Mouse (Mus musculus): ENCODE measurements at regions not wholly inside any gene's neighbourhood (a gene's known extent, or its start where the extent isn't known, plus 50 kb on each side); places are given as distances from the start of the nearest gene placed in this dataset.

DNA sequence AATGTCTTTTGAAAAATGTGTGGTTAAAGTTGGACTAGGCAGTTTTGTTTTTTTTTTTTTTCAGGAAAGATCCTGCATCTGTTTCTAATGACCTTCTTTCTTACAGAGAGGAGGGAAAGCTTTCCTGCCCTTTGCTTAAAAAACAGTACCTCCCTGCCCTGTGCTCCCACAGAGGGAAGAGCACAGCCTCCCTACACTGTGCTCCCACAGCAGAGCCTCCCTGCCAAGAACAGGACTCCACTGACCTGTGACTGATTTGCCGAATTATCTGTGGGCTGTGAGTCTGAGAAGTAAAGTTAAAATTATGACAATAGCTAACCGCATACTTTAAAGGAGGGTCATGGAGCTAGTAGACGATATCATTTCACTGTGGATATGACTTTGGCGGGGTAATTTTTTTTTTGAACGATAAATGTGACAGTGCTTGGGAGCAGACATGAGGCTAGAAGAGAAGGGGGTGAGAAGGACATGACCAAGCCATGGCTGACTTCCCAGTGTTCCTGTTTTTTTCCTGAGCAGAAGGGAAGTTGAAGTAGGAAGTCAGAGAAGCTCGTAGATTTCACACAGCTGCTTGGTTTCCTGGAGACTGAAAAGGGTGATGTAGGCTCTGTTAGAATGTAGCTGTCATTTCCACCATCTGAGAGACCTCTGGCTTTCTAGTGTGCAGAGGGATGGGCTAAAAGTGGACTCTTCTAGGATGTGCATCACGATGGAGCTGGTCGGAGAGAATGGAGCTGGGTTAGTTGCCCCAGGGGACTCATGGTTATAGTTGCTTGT is 226.2 kb downstream of the Etaa1 start:
- Histone ChIP-seq H3K27ac (replicated peaks; ENCODE audit: low read depth, low read length) (no peak overlapping the region), H3K4me3 (ENCODE audit: insufficient read depth, low read depth, low read length) (no peak overlapping the region), H3K4me1 (ENCODE audit: control insufficient read depth, insufficient read depth, insufficient read length, low read length) (no peaks in the 10 kb centered on the region)

DNA sequence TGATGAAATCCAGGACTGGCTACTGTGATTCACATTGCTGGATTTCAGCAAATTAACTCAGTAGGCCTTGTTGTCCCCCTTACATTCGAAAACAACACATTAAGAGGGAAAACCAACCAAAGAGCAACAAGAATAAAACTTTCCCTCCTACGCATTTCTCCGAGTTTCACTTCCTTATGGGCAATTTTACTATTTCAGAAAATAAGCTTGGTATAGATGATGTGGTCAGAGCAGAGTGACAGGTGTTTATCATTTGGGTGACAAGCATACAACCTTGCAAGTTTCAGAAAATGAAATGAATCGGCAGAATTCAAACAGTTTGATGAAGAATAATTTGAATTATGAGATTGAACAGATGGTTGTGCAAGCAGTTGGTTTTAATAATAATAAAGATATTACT is 220.6 kb downstream of the Etaa1 start:
- Histone ChIP-seq H3K27ac (replicated peaks; ENCODE audit: low read depth, low read length) (no peak overlapping the region), H3K4me3 (ENCODE audit: insufficient read depth, low read depth, low read length) (no peak overlapping the region), H3K4me1 (ENCODE audit: control insufficient read depth, insufficient read depth, insufficient read length, low read length) (no peaks in the 10 kb centered on the region)

DNA sequence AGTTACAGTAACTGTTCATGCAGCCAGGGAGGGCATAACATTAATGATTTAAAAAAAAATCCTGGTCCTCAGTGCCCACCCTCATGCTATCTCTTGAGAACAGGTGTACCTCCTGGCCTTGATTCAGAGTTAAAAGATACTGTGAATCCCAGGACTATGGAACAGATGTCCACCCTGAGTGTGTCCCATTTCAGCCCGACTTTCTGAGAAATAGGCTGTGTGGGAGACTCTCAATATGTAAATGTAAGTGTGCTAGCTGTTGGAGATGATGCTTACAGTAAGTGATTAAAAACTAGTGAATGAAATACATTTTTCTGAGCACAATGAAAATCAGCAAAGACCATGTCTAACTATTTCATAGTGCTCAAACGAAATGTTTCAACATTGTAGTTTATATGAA is 219.2 kb downstream of the Etaa1 start:
- no peak overlapping the region for H3K4me3 ChIP-seq (ENCODE audit: insufficient read depth, low read depth, low read length)
- H3K27ac ChIP-seq (replicated peaks; ENCODE audit: low read depth, low read length), result no peak overlapping the region
- H3K4me1 ChIP-seq (ENCODE audit: control insufficient read depth, insufficient read depth, insufficient read length, low read length), result no peaks in the 10 kb centered on the region

DNA sequence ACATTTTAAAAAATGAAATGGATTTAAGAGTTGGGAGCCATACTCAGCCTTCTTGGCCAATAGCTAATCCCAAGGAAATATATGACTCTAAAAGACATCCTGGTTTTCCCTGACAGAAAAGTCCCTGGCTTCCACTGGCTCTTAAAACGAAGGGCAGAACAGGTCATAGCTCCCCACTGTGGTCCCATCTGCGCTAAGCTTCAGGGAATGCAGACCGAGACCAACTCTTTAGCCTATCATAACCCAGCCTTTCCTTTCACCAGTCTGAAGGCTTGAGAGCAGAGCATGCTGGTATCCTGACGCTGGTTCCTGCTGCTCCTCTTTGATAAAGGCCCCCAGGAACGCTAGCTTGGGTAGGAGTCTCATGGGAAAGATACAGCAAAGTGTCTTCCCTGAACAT is 214.8 kb downstream of the Etaa1 start:
- no peaks in the 10 kb centered on the region for H3K4me1 ChIP-seq (ENCODE audit: control insufficient read depth, insufficient read depth, insufficient read length, low read length)
- H3K27ac ChIP-seq (replicated peaks; ENCODE audit: low read depth, low read length), result no peak overlapping the region
- no peak overlapping the region for H3K4me3 ChIP-seq (ENCODE audit: insufficient read depth, low read depth, low read length)

DNA sequence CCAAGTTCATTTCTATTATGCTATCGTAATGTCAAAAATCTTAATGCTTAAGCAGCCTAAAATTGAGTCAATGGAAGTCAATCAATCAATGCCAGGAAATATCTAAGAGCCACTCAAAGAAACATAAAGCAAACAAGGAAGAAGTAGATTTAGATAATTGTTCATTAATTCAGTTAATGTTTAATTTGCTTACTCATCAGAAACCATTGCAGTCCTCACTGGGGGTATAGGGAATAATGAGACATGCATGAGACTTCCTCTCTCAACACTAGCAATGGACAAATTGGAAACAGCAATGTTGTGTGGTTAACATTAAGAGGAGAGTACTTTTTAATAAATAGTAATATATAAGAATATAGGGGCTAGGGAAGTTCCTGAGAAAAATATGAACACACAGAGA is 209.9 kb downstream of the Etaa1 start:
- H3K27ac ChIP-seq (replicated peaks; ENCODE audit: low read depth, low read length), result no peak overlapping the region
- H3K4me3 ChIP-seq (ENCODE audit: insufficient read depth, low read depth, low read length), result no peak overlapping the region
- no peaks in the 10 kb centered on the region for H3K4me1 ChIP-seq (ENCODE audit: control insufficient read depth, insufficient read depth, insufficient read length, low read length)

DNA sequence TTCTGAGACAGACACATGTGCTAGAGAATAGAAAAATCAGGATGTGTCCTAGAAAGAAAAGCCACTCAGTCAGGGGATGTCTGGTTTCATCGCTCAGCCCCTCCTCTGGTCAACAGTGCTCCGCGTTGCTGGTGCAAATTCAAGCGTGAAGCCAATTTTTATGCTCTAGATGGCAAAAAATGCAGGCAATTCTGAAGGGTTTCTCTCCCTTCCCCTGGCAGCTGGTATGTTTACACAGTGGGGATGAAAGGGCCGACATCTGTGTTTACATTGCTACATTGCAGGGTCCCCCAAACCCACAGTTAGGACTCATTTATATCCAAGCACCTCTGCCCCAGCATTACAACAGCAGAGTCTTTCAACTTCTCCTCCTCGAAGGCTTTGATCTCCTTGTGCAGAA is 203.3 kb downstream of the Etaa1 start:
- no peak overlapping the region for H3K27ac ChIP-seq (replicated peaks; ENCODE audit: low read depth, low read length)
- H3K4me1 ChIP-seq (ENCODE audit: control insufficient read depth, insufficient read depth, insufficient read length, low read length), result no peaks in the 10 kb centered on the region
- no peak overlapping the region for H3K4me3 ChIP-seq (ENCODE audit: insufficient read depth, low read depth, low read length)

DNA sequence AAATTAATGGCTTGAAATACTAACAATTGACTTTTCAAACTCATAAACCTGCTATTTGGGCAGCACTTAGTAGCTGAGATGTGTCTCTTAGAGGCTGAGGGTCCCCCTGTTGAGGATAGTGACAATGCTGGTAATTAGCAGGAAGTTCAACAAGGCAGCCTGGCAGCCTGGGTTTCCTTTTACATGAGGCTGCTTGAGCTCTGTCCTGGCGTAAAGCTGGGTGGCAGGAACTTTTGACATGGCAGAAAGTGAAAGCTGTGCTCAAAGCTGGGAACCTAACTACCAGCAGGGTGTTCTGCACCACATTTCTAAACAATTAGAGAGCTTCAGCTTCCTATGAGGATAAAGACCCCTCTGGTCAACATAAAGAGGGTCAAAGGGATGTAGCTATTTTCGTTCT is 194.5 kb downstream of the Etaa1 start:
- Histone ChIP-seq H3K4me1 (ENCODE audit: control insufficient read depth, insufficient read depth, insufficient read length, low read length) (no peaks in the 10 kb centered on the region), H3K4me3 (ENCODE audit: insufficient read depth, low read depth, low read length) (no peak overlapping the region), H3K27ac (replicated peaks; ENCODE audit: low read depth, low read length) (no peak overlapping the region)

DNA sequence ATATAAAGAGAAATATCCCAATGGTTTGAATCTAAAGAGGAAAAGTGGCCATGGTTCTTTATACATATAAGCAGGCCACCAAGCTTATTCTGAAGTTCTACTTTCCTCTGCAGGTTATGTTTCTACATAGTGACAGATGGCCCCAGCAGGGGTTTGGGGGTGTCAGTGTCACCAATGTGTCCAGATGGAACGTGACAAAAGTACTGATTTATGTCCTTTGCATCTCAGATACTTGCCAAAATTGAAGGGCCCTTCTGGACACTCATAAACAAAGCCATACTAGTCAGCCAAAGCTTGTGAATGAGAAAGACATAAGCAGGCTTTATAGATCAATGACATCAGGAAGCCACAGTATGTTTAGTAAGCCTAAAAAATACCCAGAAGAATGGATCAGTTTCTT is 190.3 kb downstream of the Etaa1 start:
- no peak overlapping the region for H3K27ac ChIP-seq (replicated peaks; ENCODE audit: low read depth, low read length)
- H3K4me3 ChIP-seq (ENCODE audit: insufficient read depth, low read depth, low read length), result no peak overlapping the region
- no peaks in the 10 kb centered on the region for H3K4me1 ChIP-seq (ENCODE audit: control insufficient read depth, insufficient read depth, insufficient read length, low read length)

DNA sequence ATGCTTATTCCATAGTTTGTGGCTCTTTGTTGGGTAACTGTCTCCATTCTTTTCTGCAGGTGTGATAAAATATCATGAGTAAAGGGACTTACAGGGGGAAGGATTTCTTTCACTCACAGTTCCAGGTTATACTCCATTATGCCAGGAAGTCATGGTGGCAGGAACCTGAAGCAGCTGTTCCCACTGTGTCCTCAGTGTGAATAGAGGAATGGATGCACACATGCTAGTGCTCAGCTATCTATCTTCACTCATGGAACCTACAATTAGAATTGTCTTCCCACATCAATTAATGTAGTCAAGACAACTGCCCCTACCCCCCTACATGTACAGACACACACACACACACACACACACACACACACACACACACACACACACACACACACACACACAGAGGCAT is 189.5 kb downstream of the Etaa1 start:
- no peak overlapping the region for H3K27ac ChIP-seq (replicated peaks; ENCODE audit: low read depth, low read length)
- no peak overlapping the region for H3K4me3 ChIP-seq (ENCODE audit: insufficient read depth, low read depth, low read length)
- H3K4me1 ChIP-seq (ENCODE audit: control insufficient read depth, insufficient read depth, insufficient read length, low read length), result no peaks in the 10 kb centered on the region

DNA sequence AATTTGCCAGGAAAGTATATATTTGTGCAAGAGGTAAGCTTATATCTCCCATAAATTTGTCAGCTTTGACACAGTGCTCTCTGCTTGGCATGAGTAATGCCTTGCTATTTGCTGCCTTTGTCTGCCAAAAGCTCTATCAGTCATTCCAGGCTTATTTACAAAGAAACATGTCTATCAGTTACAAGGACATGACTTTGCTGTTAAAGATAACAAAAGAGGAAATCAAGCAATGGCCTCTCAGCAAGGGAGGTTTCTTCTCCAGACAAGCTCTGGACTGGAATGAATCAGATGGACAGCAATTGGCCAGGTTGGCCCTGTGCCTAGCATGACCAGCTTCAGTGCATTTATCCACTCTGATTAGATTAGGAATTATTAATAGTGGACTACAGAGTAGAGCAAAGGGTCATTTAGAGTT is 185.3 kb downstream of the Etaa1 start:
- Histone ChIP-seq H3K4me3 (ENCODE audit: insufficient read depth, low read depth, low read length) (no peak overlapping the region), H3K27ac (replicated peaks; ENCODE audit: low read depth, low read length) (no peak overlapping the region), H3K4me1 (ENCODE audit: control insufficient read depth, insufficient read depth, insufficient read length, low read length) (no peaks in the 10 kb centered on the region)

DNA sequence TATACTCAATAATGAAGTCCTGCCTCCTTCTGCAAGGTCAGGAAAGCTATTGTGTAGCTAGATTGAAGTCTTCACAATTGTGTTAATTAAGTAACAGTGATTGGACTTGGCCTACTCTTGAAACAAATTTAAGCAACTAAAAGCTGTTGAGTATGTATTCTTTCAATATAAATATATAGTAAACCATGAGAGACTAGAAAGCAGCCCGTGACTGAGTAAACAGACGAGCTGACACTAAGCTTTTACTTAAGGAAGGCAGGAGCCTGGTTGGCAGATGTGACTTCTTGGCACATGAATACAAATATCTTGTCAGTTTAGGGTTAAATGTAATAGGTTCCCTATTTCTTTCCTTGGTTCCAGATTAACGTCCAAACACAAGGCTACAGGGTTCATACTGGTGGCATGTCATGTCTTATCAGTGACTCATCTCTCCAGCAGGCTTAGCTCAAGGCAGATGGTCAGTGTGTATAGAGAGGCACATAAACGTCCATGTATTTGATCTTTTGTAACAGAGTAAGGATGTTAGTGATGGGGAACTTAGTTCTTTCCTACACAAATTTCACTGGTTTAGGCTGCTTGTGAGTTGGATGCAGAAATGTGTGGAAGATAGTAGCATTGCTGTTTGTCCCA is 184.7 kb downstream of the Etaa1 start:
- Histone ChIP-seq H3K4me1 (ENCODE audit: control insufficient read depth, insufficient read depth, insufficient read length, low read length) (no peaks in the 10 kb centered on the region), H3K4me3 (ENCODE audit: insufficient read depth, low read depth, low read length) (no peak overlapping the region), H3K27ac (replicated peaks; ENCODE audit: low read depth, low read length) (no peak overlapping the region)

DNA sequence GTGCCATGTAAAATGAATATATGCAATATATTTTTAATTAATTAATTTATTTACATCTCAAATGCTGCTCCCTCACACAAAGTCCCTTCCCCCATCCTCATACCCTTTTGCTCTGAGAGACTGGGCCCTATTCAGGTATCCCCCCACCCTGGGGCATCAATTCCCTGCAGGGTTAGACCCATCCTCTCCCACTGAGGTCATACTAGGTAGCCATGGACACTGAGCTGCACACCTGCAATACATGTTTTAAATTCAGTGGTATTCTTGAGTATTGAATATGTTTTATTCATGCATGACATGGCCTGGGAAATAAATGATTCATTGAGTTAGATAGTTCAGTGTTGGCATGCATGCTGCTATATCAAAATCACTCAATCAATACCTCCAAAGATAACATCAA is 156.0 kb downstream of the Etaa1 start:
- Histone ChIP-seq H3K4me1 (ENCODE audit: control insufficient read depth, insufficient read depth, insufficient read length, low read length) (no peaks in the 10 kb centered on the region), H3K27ac (replicated peaks; ENCODE audit: low read depth, low read length) (no peak overlapping the region), H3K4me3 (ENCODE audit: insufficient read depth, low read depth, low read length) (no peak overlapping the region)

DNA sequence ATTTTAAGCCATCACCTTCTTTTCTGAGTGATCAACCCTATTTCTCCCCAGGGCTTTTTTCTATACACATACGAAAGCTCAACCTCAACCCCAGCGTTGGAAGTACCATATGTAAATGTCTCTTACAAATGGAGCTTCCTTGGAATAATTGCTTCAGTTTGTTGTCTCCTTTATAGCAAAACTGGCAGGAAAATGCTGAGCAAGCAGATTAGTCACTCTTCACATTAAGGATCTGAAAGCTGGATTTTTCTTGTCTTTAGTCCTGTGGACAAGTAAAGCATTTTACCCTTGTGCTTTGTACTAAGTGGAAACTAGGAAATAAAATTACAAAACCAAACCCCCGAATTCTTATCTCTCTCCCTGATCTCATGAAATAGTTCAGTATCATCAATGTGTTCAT is 145.8 kb downstream of the Etaa1 start:
- Histone ChIP-seq H3K27ac (replicated peaks; ENCODE audit: low read depth, low read length) (no peak overlapping the region), H3K4me1 (ENCODE audit: control insufficient read depth, insufficient read depth, insufficient read length, low read length) (no peaks in the 10 kb centered on the region)

DNA sequence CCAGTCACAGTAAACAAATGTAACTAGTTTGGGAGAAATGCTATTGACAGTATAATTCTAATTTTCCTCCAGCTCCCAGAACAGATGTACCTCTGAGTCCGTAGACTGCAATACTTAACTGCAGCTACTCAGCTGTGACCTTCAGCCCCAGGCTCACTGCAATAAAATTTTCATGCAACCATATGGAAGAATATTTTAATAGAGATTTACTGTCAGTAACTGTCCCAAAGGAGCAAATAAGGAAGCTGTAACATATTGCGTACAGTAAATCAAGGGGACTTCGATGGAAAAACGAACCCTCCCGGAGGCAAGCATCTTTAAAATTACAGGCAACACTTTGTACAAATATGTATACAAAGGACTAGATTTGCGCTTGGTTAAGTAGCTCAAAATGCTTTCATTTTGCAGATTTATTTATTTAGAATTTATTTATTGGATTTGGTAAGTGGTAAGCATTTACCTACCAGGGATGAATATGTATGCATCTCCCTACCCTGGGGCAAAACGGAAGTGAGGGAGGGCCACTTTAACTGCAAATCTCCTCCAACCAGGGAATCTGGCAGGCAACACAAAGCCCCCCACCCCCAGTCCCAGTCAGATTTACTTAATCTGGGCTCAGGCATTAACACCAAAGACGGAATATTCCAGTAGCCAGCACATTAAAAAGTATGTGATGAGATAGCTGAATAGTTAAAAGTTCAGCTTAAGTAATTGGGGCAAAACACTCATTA is 141.7 kb downstream of the Etaa1 start:
- Histone ChIP-seq H3K4me3 (ENCODE audit: insufficient read depth, low read depth, low read length) (no peak overlapping the region), H3K4me1 (ENCODE audit: control insufficient read depth, insufficient read depth, insufficient read length, low read length) (no peaks in the 10 kb centered on the region), H3K27ac (replicated peaks; ENCODE audit: low read depth, low read length) (no peak overlapping the region)

More for the DNA sequence above, 145.8 kb downstream of the Etaa1 start:
- H3K4me3 ChIP-seq (ENCODE audit: insufficient read depth, low read depth, low read length), result no peak overlapping the region

DNA sequence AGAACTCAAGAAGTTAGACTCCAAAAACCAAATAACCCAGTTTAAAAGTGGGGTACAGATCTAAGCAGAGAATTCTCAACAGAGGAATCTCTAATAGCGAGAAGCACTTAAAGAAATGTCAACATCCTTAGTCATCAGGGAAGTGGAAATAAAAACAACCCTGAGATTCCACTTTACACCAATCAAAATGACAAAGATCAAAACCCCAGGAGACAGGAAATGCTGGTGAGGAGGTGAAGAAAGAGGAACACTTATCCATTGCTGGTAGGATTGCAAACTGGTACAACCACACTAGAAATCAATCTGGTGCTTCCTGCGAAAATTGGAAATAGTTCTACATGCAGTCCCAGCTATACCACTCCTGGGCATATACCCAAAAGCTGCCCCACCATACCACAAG is 111.0 kb downstream of the Etaa1 start:
- H3K4me3 ChIP-seq (ENCODE audit: insufficient read depth, low read depth, low read length), result no peak overlapping the region
- H3K27ac ChIP-seq (replicated peaks; ENCODE audit: low read depth, low read length), result no peak overlapping the region
- H3K4me1 ChIP-seq (ENCODE audit: control insufficient read depth, insufficient read depth, insufficient read length, low read length), result no peaks in the 10 kb centered on the region

DNA sequence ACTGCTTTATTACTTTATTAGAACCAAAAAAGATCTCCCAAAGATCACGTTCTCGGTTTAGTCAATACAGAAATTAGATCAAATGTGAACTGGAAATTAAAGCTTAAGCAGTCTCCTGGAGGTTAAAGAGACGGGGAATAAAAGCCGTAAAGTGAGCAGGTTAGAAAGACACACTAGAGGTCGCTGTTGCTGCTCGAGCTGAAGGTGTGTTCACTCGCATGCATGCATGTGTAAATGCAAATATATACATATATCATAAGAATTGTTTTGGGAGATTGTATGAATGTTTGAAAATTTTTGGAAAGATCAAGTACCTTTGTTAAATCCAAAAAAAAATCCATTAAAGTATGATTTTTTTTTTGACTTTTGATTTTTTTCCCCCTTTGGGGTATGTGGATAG is 101.3 kb downstream of the Etaa1 start:
- Histone ChIP-seq H3K4me1 (ENCODE audit: control insufficient read depth, insufficient read depth, insufficient read length, low read length) (no peaks in the 10 kb centered on the region), H3K27ac (replicated peaks; ENCODE audit: low read depth, low read length) (no peak overlapping the region), H3K4me3 (ENCODE audit: insufficient read depth, low read depth, low read length) (no peak overlapping the region)

Data from brown adipose tissue, adult 24 weeks (tissue).